ENCODE assay signal across 16 mouse cellular contexts in genomic region chr11:67104242-67104641, GRCm38 (mm10).
"Had no signal": no experiment of that assay in that cellular context is flagged by ENCODE, and none has a peak within 500 bp of the region (broad histone marks: within the 10 kb centered on the region; RNA-seq: fewer than 3 reads in every experiment).

No protein-coding gene starts in this region.

- ATAC-seq: liver, postnatal 0 days had no signal

- H3K4me2 ChIP-seq: limb, embryonic 12.5 days; liver, embryonic 13.5 days; lung, embryonic 15.5 days; midbrain, embryonic 12.5 days; neural tube, embryonic 15.5 days had no signal

- DNase-seq: kidney, postnatal 36 days; liver; liver, embryonic 13.5 days; liver, postnatal 0 days; lung, postnatal 14 days; right cerebral cortex, adult 18-20 months; right cerebral cortex, postnatal 25 days; thymus, postnatal 36 days had no signal

- H3K36me3 ChIP-seq: limb, embryonic 12.5 days; liver, embryonic 13.5 days; lung, embryonic 15.5 days; midbrain, embryonic 12.5 days; neural tube, embryonic 15.5 days had no signal

- H3K4me1 ChIP-seq: limb, embryonic 12.5 days; liver, embryonic 13.5 days; lung, embryonic 15.5 days; megakaryocyte, embryonic 14.5 days; neural tube, embryonic 15.5 days had no signal

- H3K9ac ChIP-seq: limb, embryonic 12.5 days; liver, embryonic 13.5 days; liver, postnatal 0 days; lung, embryonic 15.5 days; midbrain, embryonic 12.5 days; neural tube, embryonic 15.5 days had no signal

- H3K4me3 ChIP-seq: layer of hippocampus, adult 2 months; limb, embryonic 12.5 days; liver, embryonic 13.5 days; lung, embryonic 15.5 days; megakaryocyte, embryonic 14.5 days; midbrain, embryonic 12.5 days; neural tube, embryonic 15.5 days had no signal

- H3K27ac ChIP-seq: kidney, postnatal 0 days; layer of hippocampus, adult 2 months; liver, embryonic 13.5 days; lung, embryonic 15.5 days; macrophage; midbrain, embryonic 12.5 days; neural tube, embryonic 15.5 days had no signal

- H3K27me3 ChIP-seq: limb, embryonic 12.5 days; lung, embryonic 15.5 days; midbrain, embryonic 12.5 days; neural tube, embryonic 15.5 days had no signal

- H3K9me3 ChIP-seq: limb, embryonic 12.5 days; liver, embryonic 13.5 days; lung, embryonic 15.5 days; megakaryocyte, embryonic 14.5 days; midbrain, embryonic 12.5 days; neural tube, embryonic 15.5 days had no signal
